Mouse (Mus musculus) neural tube, embryonic 14.5 days (tissue): ENCODE results near the gene Pigb. TPM values are rescaled to one million over a fixed set of nuclear protein-coding genes. Genes with fewer than 3 reads are reported as not detected.
A peak's percentile ranks its signal among the peaks of the same experiment; 100 is the strongest.

Experiments used
- ATAC-seq: fragments of 200-750 bp; cut with Nextera tagmentation; 2 replicates; pipeline ENCODE4 v1.8.0; 2017; ENCODE audit warnings: low read depth, mild to moderate bottlenecking, moderate TSS enrichment, moderate library complexity
- H3K27ac ChIP-seq: fragments of 300-500 bp; sonication (generic); 2 replicates; pipeline ENCODE4 v1.5.1; 2014; ENCODE audit warnings: low read depth, mild to moderate bottlenecking, control low read depth, low read length, moderate library complexity, mixed read lengths
- H3K27me3 ChIP-seq: fragments of 300-500 bp; sonication (generic); 2 replicates; pipeline ENCODE4 v1.6.1; 2014; ENCODE audit warnings: low read length; ENCODE audit not compliant: control insufficient read depth, insufficient read depth
- H3K36me3 ChIP-seq: fragments of 300-500 bp; sonication (generic); 2 replicates; pipeline ENCODE4 v1.6.1; 2014; ENCODE audit warnings: low read length, mixed read lengths; ENCODE audit not compliant: control insufficient read depth, insufficient read depth
- H3K4me1 ChIP-seq: fragments of 300-500 bp; sonication (generic); 2 replicates; pipeline ENCODE4 v1.6.1; 2014; ENCODE audit warnings: low read length; ENCODE audit not compliant: control insufficient read depth, insufficient read depth
- H3K4me2 ChIP-seq: fragments of 300-500 bp; sonication (generic); 2 replicates; pipeline ENCODE4 v1.6.1; 2014; ENCODE audit warnings: mild to moderate bottlenecking, low read depth, low read length, control low read depth
- H3K4me3 ChIP-seq: fragments of 300-500 bp; sonication (generic); 2 replicates; pipeline ENCODE4 v1.5.1; 2014; ENCODE audit warnings: low read depth, low read length, control low read depth, mixed read lengths
- H3K9ac ChIP-seq: fragments of 300-500 bp; sonication (generic); replicated peaks from 2 replicates; pipeline ENCODE4 v1.6.1; 2014; ENCODE audit warnings: low read depth, mild to moderate bottlenecking, control low read depth, low read length, mixed read lengths
- H3K9me3 ChIP-seq: fragments of 300-500 bp; sonication (generic); 2 replicates; pipeline ENCODE4 v1.6.1; 2016; ENCODE audit warnings: low read length; ENCODE audit not compliant: control insufficient read depth
- WGBS: fragments of 180-500 bp; shearing (Covaris S2); extraction: QIAGEN DNeasy Blood & Tissue Kit; methylation state at CpG from one replicate; pipeline ENCODE4 v1.1.7; 2014; 5-methylcytosine and 5-hydroxymethylcytosine counted together
- microRNA-seq: library from miRNA; unstranded; fragments of <30 nt; microRNA quantifications from one replicate; pipeline ENCODE4, GENCODE M21; 2016
- polyA plus RNA-seq: library from polyadenylated mRNA; unstranded; fragments of >200 nt; fragmentation: Nextera tagmentation; extraction: Ambion mirVana; gene quantifications from 2 replicates; pipeline ENCODE4 v1.2.1, GENCODE M21; 2014

Gene Pigb
- polyA plus RNA-seq, 1 experiment from 2014 or later, result 16.4 TPM

DNA sequence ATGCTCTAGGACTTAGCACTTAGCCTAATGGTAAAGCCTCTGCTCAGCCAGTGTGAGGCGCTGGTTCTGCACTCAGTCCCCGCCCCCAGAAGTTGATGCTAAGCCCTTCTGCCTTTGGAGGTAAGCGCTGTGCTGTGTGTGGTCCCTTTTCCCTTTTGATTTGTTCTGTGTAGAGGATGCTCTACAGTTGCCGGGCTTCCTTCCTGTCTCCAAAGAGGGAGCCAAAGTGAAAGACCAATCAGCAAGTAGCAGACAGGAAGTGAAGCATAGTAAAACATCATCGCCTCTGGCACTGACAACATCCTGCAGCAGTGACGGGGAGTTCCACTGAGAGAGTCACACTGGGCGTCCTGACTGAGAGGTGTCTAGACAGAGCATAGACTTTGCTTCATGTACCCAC, 70.3 kb downstream of the Pigb start:
- Histone ChIP-seq H3K27me3 (no peaks in the 10 kb centered on the region), H3K4me2 (no peak overlapping the region), H3K4me3 (no peak overlapping the region), H3K9ac (no peak overlapping the region), H3K9me3 (no peaks in the 10 kb centered on the region), H3K4me1 (no peaks in the 10 kb centered on the region), H3K36me3 (no peaks in the 10 kb centered on the region), H3K27ac (no peak overlapping the region)
- 0 out of 2 replicates have a peak, but pooled peaks have one; percentile 21 for ATAC-seq
- WGBS, result 78% methylated on average over 7 of the region's 7 CpGs

DNA sequence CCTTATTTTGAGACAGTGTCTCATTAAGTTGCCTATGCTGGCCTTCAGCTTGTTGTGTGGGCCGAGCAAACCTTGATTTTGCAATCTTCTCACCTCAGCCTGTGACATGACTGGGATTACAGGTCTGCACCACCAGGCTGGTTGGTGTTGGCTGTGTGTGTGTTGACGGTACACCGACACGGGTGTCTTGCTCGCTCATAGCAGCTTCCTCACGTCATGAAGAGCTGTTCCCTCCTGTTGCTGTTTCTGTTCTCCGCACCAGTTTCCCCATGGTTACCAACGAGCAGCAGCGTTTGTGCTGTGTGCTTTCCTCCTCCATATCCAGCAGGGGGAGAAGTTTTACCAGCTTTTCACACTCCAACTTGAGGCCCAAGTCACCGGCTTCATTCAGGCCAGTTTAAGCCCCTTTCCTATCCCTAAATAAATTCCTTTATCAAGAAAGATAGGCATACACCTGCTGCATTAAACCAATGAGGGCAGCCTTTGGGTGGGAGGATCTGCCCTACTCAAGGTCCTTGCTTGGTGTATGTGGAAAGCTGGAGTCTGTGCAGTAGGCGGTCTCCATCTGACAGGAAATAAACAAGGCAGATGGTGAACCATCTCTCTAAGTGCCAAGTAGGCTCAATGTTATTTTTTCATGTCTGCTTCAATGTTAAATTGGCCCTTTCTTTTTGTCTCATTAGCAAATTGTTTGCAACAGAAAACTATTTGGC, 71.7 kb downstream of the Pigb start:
- WGBS, result 39% methylated on average over 11 of the region's 11 CpGs
- no peak overlapping the region for H3K4me2 ChIP-seq
- no peak overlapping the region for H3K9ac ChIP-seq
- no peaks in the 10 kb centered on the region for H3K27me3 ChIP-seq
- ATAC-seq, result peak; percentile 70; the same call in 1 of the 2 replicates
- no peak overlapping the region for H3K4me3 ChIP-seq
- no peaks in the 10 kb centered on the region for H3K9me3 ChIP-seq
- H3K4me1 ChIP-seq, result no peaks in the 10 kb centered on the region
- no peaks in the 10 kb centered on the region for H3K36me3 ChIP-seq
- H3K27ac ChIP-seq, result no peak overlapping the region

DNA sequence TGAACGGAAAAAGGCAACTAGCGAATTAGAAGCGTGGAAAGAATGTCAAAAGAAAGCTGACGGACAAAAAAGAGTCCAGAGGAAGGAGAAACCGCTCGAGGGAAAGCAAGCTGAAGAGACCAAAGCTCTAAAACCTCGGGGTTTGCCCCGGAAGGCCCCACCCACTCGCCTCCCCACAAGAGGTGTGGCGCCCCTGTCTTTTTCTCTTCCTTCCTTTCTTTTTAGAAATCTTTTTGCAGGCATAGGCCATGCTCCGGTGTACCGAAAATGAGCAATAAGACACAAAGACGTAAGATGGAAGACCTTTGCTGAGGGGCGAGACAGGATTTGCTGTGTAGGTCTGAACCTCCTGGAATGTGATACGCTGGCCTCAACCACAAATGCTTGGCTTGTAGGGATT, 78.2 kb downstream of the Pigb start:
- Histone ChIP-seq H3K9me3 (no peaks in the 10 kb centered on the region), H3K4me3 (no peak overlapping the region), H3K27me3 (no peaks in the 10 kb centered on the region), H3K36me3 (no peaks in the 10 kb centered on the region), H3K27ac (no peak overlapping the region), H3K9ac (no peak overlapping the region), H3K4me1 (peaks cover 6% of the 10 kb centered on the region; the same call in 1 of the 2 replicates), H3K4me2 (no peak overlapping the region)
- 80% methylated on average over 15 of the region's 15 CpGs for WGBS
- ATAC-seq, result no peak

DNA sequence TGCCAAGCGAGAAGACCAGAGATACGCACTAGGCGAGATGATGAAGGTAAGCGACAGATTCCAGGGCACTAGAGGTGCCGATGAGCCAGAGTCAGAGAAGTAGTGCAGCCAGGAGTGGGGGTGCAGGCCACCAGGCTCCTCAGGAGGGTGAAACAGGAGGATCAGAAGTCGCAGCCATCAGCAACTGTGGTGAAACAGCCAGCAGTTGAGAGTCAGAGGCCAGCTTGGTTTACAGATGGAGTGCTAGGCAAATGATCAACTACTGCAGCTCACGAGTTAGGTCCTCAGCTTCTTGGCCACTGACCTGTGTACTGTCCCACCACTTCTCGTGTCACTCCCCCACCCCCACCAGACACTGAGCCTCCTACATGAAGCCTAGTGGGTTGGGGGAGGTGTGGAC, 78.8 kb downstream of the Pigb start:
- H3K4me3 ChIP-seq, result no peak overlapping the region
- no peaks in the 10 kb centered on the region for H3K36me3 ChIP-seq
- no peak overlapping the region for H3K27ac ChIP-seq
- H3K4me1 ChIP-seq, result peaks cover 6% of the 10 kb centered on the region; the same call in 1 of the 2 replicates
- no peak overlapping the region for H3K9ac ChIP-seq
- H3K4me2 ChIP-seq, result no peak overlapping the region
- H3K27me3 ChIP-seq, result no peaks in the 10 kb centered on the region
- WGBS, result 77% methylated on average over 8 of the region's 8 CpGs
- ATAC-seq, result no peak
- H3K9me3 ChIP-seq, result no peaks in the 10 kb centered on the region

DNA sequence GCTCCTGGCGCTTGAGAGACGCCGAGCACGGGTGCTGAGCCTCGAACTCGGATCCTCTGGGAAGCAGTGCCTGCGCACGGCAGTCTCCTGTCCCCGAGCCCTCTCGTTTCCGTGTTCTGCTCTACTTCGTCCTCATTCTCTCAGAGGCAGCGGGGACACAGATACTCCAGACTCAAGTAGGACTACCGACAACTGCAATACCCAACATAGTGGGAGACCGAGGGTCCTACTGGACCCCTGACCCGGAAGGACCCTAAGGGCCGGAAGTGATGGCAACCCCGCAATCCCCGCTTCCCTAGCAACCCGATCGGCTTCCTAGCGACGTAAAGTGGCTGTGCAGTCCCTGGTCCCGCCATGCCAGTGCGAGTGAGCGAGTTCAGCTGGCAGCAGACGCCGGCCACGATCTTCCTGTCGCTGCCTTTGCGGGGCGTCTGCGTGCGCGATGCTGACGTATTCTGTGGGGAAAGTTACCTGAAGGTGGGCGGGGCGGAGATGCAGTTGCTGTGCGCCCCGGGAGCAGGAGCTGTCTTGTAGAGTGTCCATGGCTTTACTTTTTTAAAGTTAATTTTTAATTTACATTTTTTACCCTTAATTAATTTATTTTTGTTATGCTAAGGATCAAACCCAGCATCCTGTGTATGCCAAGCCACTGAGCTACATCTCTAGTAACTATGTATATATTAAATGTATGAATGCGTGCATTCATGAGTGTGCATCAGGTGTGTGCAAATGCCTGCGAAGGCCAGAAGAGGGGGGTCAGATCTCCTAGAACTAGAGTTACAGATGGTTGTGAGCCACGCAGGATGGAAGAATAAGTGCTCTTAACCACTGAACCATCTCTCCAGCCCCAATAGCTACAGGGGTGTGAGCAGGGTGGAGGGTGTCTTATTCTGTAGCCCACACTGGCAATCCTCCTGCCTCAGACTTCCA, 81.4 kb downstream of the Pigb start, which contains the start of the genes Dyx1c1 and Gm44503:
TSS of gene Dyx1c1 (plus strand) at position 265 of the 930 bp plus-strand sequence.
TSS of gene Gm44503 (plus strand) at position 332 of the 930 bp plus-strand sequence.
- ATAC-seq, result peak; percentile 97
- Histone ChIP-seq H3K36me3 (no peaks in the 10 kb centered on the region), H3K4me1 (peaks cover 6% of the 10 kb centered on the region; the same call in 1 of the 2 replicates), H3K4me3 (peak within 1 kb of the TSS; percentile 53), H3K9ac (peak within 1 kb of the TSS; percentile 56), H3K27me3 (no peaks in the 10 kb centered on the region), H3K27ac (peak within 1 kb of the TSS; percentile 7; the same call in 1 of the 2 replicates), H3K9me3 (no peaks in the 10 kb centered on the region), H3K4me2 (peak within 1 kb of the TSS; percentile 66)
- 2% methylated on average over 43 of the region's 43 CpGs for WGBS

Small RNAs within 50 kb of the gene (microRNA-seq; reads per million reads assigned to microRNA genes)
- gene Gm27353, result not detected

Other genes with a start within 250 kb of the Pigb start
- 0.43 and 0.80 TPM in 2 replicates for gene Prtg, start 233.5 kb downstream of the Pigb start, polyA plus RNA-seq
- gene Pygo1, start 114.7 kb downstream of the Pigb start, polyA plus RNA-seq, result 19.7 and 20.5 TPM in 2 replicates
- gene Dyx1c1, start 81.6 kb downstream of the Pigb start, polyA plus RNA-seq, result 2.9 and 3.2 TPM in 2 replicates
- not detected in 2 replicates for gene Gm44503, start 81.5 kb downstream of the Pigb start, polyA plus RNA-seq
- 22.1 and 25.1 TPM in 2 replicates for gene Ccpg1os, start 55.0 kb downstream of the Pigb start, polyA plus RNA-seq
- 33.8 and 47.7 TPM in 2 replicates for gene Ccpg1, start 54.9 kb downstream of the Pigb start, polyA plus RNA-seq
- gene Rab27a, start 4.5 kb upstream of the Pigb start, polyA plus RNA-seq, result 0.88 and 1.0 TPM in 2 replicates
- gene Khdc3, start 61.5 kb upstream of the Pigb start, polyA plus RNA-seq, result 0.32 TPM in 1 of 2 replicates, not detected in the other
- gene Gm20509, start 62.1 kb upstream of the Pigb start, polyA plus RNA-seq, result not detected in 2 replicates
- gene Rsl24d1, start 73.0 kb upstream of the Pigb start, polyA plus RNA-seq, result 103 and 107 TPM in 2 replicates